Mouse (Mus musculus) forebrain, embryonic 15.5 days (tissue): ENCODE measurements at regions not wholly inside any gene's neighbourhood (a gene's known extent, or its start where the extent isn't known, plus 50 kb on each side); places are given as distances from the start of the nearest gene placed in this dataset.

Experiments used
- ATAC-seq: fragments of 200-750 bp; cut with Nextera tagmentation; replicated peaks from 2 replicates; pipeline ENCODE4 v1.8.0; 2017; ENCODE audit warnings: mild to moderate bottlenecking, moderate TSS enrichment, moderate library complexity
- H3K27ac ChIP-seq: fragments of 300-500 bp; sonication (generic); replicated peaks from 2 replicates; pipeline ENCODE4 v1.5.1; 2015; ENCODE audit warnings: mild to moderate bottlenecking, inconsistent platforms
- H3K27me3 ChIP-seq: fragments of 300-500 bp; sonication (generic); 2 replicates; pipeline ENCODE4 v1.6.1; 2015; ENCODE audit warnings: inconsistent platforms
- H3K36me3 ChIP-seq: fragments of 300-500 bp; sonication (generic); 2 replicates; pipeline ENCODE4 v1.6.1; 2015; ENCODE audit warnings: mild to moderate bottlenecking, inconsistent platforms
- H3K4me1 ChIP-seq: fragments of 300-500 bp; sonication (generic); 2 replicates; pipeline ENCODE4 v1.6.1; 2015; ENCODE audit warnings: inconsistent platforms
- H3K4me2 ChIP-seq: fragments of 300-500 bp; sonication (generic); replicated peaks from 2 replicates; pipeline ENCODE4 v1.6.1; 2015; ENCODE audit warnings: mild to moderate bottlenecking, inconsistent platforms
- H3K4me3 ChIP-seq: fragments of 300-500 bp; sonication (generic); 2 replicates; pipeline ENCODE4 v1.5.1; 2015; ENCODE audit warnings: mild to moderate bottlenecking, inconsistent platforms
- H3K9ac ChIP-seq: fragments of 300-500 bp; sonication (generic); replicated peaks from 2 replicates; pipeline ENCODE4 v1.6.1; 2015; ENCODE audit warnings: mild to moderate bottlenecking, inconsistent platforms
- H3K9me3 ChIP-seq: fragments of 300-500 bp; sonication (generic); 2 replicates; pipeline ENCODE4 v1.6.1; 2016; ENCODE audit warnings: inconsistent platforms
- WGBS: fragments of 180-500 bp; shearing (Covaris S2); methylation state at CpG from one replicate; pipeline ENCODE4 v1.1.7; 2015; ENCODE audit warnings: mixed read lengths; 5-methylcytosine and 5-hydroxymethylcytosine counted together

GRCm38 (mm10) chr16:95821080-95821479, 119.2 kb downstream of the Ets2 start:
- no peak for ATAC-seq
- no peak overlapping the region for H3K4me2 ChIP-seq
- no peaks in the 10 kb centered on the region for H3K9me3 ChIP-seq
- H3K4me1 ChIP-seq = peaks cover 6% of the 10 kb centered on the region
- H3K27ac ChIP-seq = no peak overlapping the region
- 95% methylated on average over 7 of the region's 7 CpGs for WGBS
- H3K9ac ChIP-seq = no peak overlapping the region
- H3K36me3 ChIP-seq = no peaks in the 10 kb centered on the region
- no peaks in the 10 kb centered on the region for H3K27me3 ChIP-seq
- no peak overlapping the region for H3K4me3 ChIP-seq

- Histone ChIP-seq H3K9me3 (no peaks in the 10 kb centered on the region), H3K4me3 (no peak overlapping the region), H3K9ac (no peak overlapping the region), H3K36me3 (no peaks in the 10 kb centered on the region), H3K4me1 (peaks cover 6% of the 10 kb centered on the region), H3K27ac (no peak overlapping the region), H3K27me3 (no peaks in the 10 kb centered on the region), H3K4me2 (no peak overlapping the region)
- whole genome bisulfite sequencing = 91% methylated on average over 8 of the region's 8 CpGs
- ATAC-seq = no peak
These were observed 118.7 kb downstream of the Ets2 start for GRCm38 (mm10) chr16:95820606-95821005.

GRCm38 (mm10) chr16:95820013-95820412, 118.1 kb downstream of the Ets2 start:
- H3K27me3 ChIP-seq = no peaks in the 10 kb centered on the region
- no peaks in the 10 kb centered on the region for H3K9me3 ChIP-seq
- H3K4me3 ChIP-seq = no peak overlapping the region
- H3K9ac ChIP-seq = no peak overlapping the region
- no peaks in the 10 kb centered on the region for H3K36me3 ChIP-seq
- WGBS = 72% methylated on average over 1 of the region's 1 CpGs
- H3K4me1 ChIP-seq = peaks cover 3% of the 10 kb centered on the region
- no peak overlapping the region for H3K4me2 ChIP-seq
- no peak for ATAC-seq
- no peak overlapping the region for H3K27ac ChIP-seq

- WGBS = 96% methylated on average over 13 of the region's 13 CpGs
- no peaks in the 10 kb centered on the region for H3K27me3 ChIP-seq
- no peaks in the 10 kb centered on the region for H3K36me3 ChIP-seq
- H3K4me2 ChIP-seq = no peak overlapping the region
- no peak for ATAC-seq
- H3K4me3 ChIP-seq = no peak overlapping the region
- no peak overlapping the region for H3K9ac ChIP-seq
- 0 out of 2 replicates have a peak, but pooled peaks cover 2% of the 10 kb centered on the region for H3K4me1 ChIP-seq
- H3K27ac ChIP-seq = no peak overlapping the region
- H3K9me3 ChIP-seq = no peaks in the 10 kb centered on the region
These were observed 114.1 kb downstream of the Ets2 start for GRCm38 (mm10) chr16:95815966-95816365.

- no peak for ATAC-seq
- Histone ChIP-seq H3K9me3 (no peaks in the 10 kb centered on the region), H3K27me3 (no peaks in the 10 kb centered on the region), H3K9ac (no peak overlapping the region), H3K27ac (no peak overlapping the region), H3K4me2 (no peak overlapping the region), H3K36me3 (no peaks in the 10 kb centered on the region), H3K4me3 (no peak overlapping the region), H3K4me1 (0 out of 2 replicates have a peak, but pooled peaks cover 3% of the 10 kb centered on the region)
- 94% methylated on average over 6 of the region's 6 CpGs for WGBS
These were observed 113.4 kb downstream of the Ets2 start for GRCm38 (mm10) chr16:95815206-95815731.

GRCm38 (mm10) chr16:95814513-95815118, 112.7 kb downstream of the Ets2 start:
- H3K4me3 ChIP-seq = no peak overlapping the region
- no peak overlapping the region for H3K4me2 ChIP-seq
- no peak for ATAC-seq
- H3K27me3 ChIP-seq = no peaks in the 10 kb centered on the region
- H3K36me3 ChIP-seq = no peaks in the 10 kb centered on the region
- H3K9me3 ChIP-seq = no peaks in the 10 kb centered on the region
- no peak overlapping the region for H3K27ac ChIP-seq
- 75% methylated on average over 9 of the region's 9 CpGs for WGBS
- no peak overlapping the region for H3K9ac ChIP-seq
- 0 out of 2 replicates have a peak, but pooled peaks cover 3% of the 10 kb centered on the region for H3K4me1 ChIP-seq

GRCm38 (mm10) chr16:95811092-95811491, 109.2 kb downstream of the Ets2 start:
- WGBS = 60% methylated on average over 6 of the region's 6 CpGs
- Histone ChIP-seq H3K4me2 (no peak overlapping the region), H3K36me3 (no peaks in the 10 kb centered on the region), H3K4me1 (0 out of 2 replicates have a peak, but pooled peaks cover 3% of the 10 kb centered on the region), H3K9me3 (no peaks in the 10 kb centered on the region), H3K9ac (no peak overlapping the region), H3K4me3 (no peak overlapping the region), H3K27me3 (no peaks in the 10 kb centered on the region), H3K27ac (no peak overlapping the region)
- no peak for ATAC-seq

- Histone ChIP-seq H3K27me3 (no peaks in the 10 kb centered on the region), H3K9me3 (no peaks in the 10 kb centered on the region), H3K27ac (no peak overlapping the region), H3K9ac (no peak overlapping the region), H3K4me3 (no peak overlapping the region), H3K4me2 (no peak overlapping the region), H3K4me1 (0 out of 2 replicates have a peak, but pooled peaks cover 3% of the 10 kb centered on the region), H3K36me3 (no peaks in the 10 kb centered on the region)
- WGBS = 94% methylated on average over 21 of the region's 21 CpGs
- ATAC-seq = no peak
These were observed 107.4 kb downstream of the Ets2 start for GRCm38 (mm10) chr16:95809127-95809876.

GRCm38 (mm10) chr16:95806510-95806909, 104.6 kb downstream of the Ets2 start:
- H3K4me1 ChIP-seq = 0 out of 2 replicates have a peak, but pooled peaks cover 3% of the 10 kb centered on the region
- H3K4me2 ChIP-seq = no peak overlapping the region
- ATAC-seq = no peak
- no peaks in the 10 kb centered on the region for H3K9me3 ChIP-seq
- H3K4me3 ChIP-seq = no peak overlapping the region
- H3K9ac ChIP-seq = no peak overlapping the region
- H3K27me3 ChIP-seq = no peaks in the 10 kb centered on the region
- 77% methylated on average over 5 of the region's 5 CpGs for WGBS
- no peak overlapping the region for H3K27ac ChIP-seq
- H3K36me3 ChIP-seq = no peaks in the 10 kb centered on the region

- H3K9ac ChIP-seq = no peak overlapping the region
- H3K4me2 ChIP-seq = no peak overlapping the region
- no peaks in the 10 kb centered on the region for H3K4me1 ChIP-seq
- H3K9me3 ChIP-seq = no peaks in the 10 kb centered on the region
- 23% methylated on average over 1 of the region's 1 CpGs for WGBS
- no peaks in the 10 kb centered on the region for H3K27me3 ChIP-seq
- no peak overlapping the region for H3K27ac ChIP-seq
- H3K36me3 ChIP-seq = no peaks in the 10 kb centered on the region
- no peak overlapping the region for H3K4me3 ChIP-seq
- ATAC-seq = no peak
These were observed 102.3 kb downstream of the Ets2 start for GRCm38 (mm10) chr16:95804199-95804598.

- Histone ChIP-seq H3K4me3 (no peak overlapping the region), H3K27me3 (no peaks in the 10 kb centered on the region), H3K27ac (no peak overlapping the region), H3K4me1 (peaks cover 3% of the 10 kb centered on the region; the same call in 1 of the 2 replicates), H3K9ac (no peak overlapping the region), H3K36me3 (no peaks in the 10 kb centered on the region), H3K9me3 (no peaks in the 10 kb centered on the region), H3K4me2 (no peak overlapping the region)
- ATAC-seq = no peak
These were observed 100.8 kb downstream of the Ets2 start for GRCm38 (mm10) chr16:95802641-95803040.

- 33% methylated on average over 4 of the region's 4 CpGs for WGBS
- ATAC-seq = no peak
- no peak overlapping the region for H3K27ac ChIP-seq
These were observed 100.3 kb downstream of the Ets2 start for GRCm38 (mm10) chr16:95802207-95802606.

More at GRCm38 (mm10) chr16:95802207-95802606, 100.3 kb downstream of the Ets2 start:
- Histone ChIP-seq H3K9me3 (no peaks in the 10 kb centered on the region), H3K27me3 (no peaks in the 10 kb centered on the region), H3K4me3 (no peak overlapping the region), H3K4me1 (peaks cover 3% of the 10 kb centered on the region; the same call in 1 of the 2 replicates), H3K4me2 (no peak overlapping the region), H3K9ac (no peak overlapping the region), H3K36me3 (no peaks in the 10 kb centered on the region)
